Mouse (Mus musculus) hindbrain, embryonic 14.5 days (tissue): ENCODE measurements around the gene Gpr33. TPM values are rescaled to one million over a fixed set of nuclear protein-coding genes. Genes with fewer than 3 reads are reported as not detected.

Experiments used
- ATAC-seq: fragments of 200-750 bp; cut with Nextera tagmentation; 2 replicates; pipeline ENCODE4 v1.8.0; 2017; ENCODE audit warnings: moderate number of reproducible peaks, mild to moderate bottlenecking, moderate TSS enrichment, moderate library complexity; ENCODE audit not compliant: low FRiP score
- DNase-seq: peaks from one replicate; pipeline ENCODE4 v3.0.0-alpha.2; 2015; ENCODE audit warnings: low spot score
- H3K27ac ChIP-seq: fragments of 300-500 bp; sonication (generic); 2 replicates; pipeline ENCODE4 v1.5.1; 2014; ENCODE audit warnings: mild to moderate bottlenecking, moderate library complexity
- H3K27me3 ChIP-seq: fragments of 300-500 bp; sonication (generic); 2 replicates; pipeline ENCODE4 v1.6.1; 2014; ENCODE audit warnings: mild to moderate bottlenecking, low read length, mixed read lengths; ENCODE audit not compliant: control insufficient read depth, insufficient read depth
- H3K36me3 ChIP-seq: fragments of 300-500 bp; sonication (generic); replicated peaks from 2 replicates; pipeline ENCODE4 v1.6.1; 2014; ENCODE audit not compliant: control insufficient read depth, insufficient read depth
- H3K4me1 ChIP-seq: fragments of 300-500 bp; sonication (generic); replicated peaks from 2 replicates; pipeline ENCODE4 v1.6.1; 2014; ENCODE audit warnings: antibody characterized with exemption, low read length, mixed read lengths; ENCODE audit not compliant: control insufficient read depth, insufficient read depth
- H3K4me2 ChIP-seq: fragments of 300-500 bp; sonication (generic); replicated peaks from 2 replicates; pipeline ENCODE4 v1.6.1; 2014; ENCODE audit warnings: mild to moderate bottlenecking, moderate library complexity
- H3K4me3 ChIP-seq: fragments of 300-500 bp; sonication (generic); replicated peaks from 2 replicates; pipeline ENCODE4 v1.5.1; 2014; ENCODE audit warnings: mild to moderate bottlenecking, low read length
- H3K9ac ChIP-seq: fragments of 300-500 bp; sonication (generic); 2 replicates; pipeline ENCODE4 v1.6.1; 2014
- H3K9me3 ChIP-seq: fragments of 300-500 bp; sonication (generic); 2 replicates; pipeline ENCODE4 v1.6.1; 2016; ENCODE audit warnings: low read length; ENCODE audit not compliant: control insufficient read depth
- WGBS: fragments of 180-500 bp; shearing (Covaris S2); extraction: QIAGEN DNeasy Blood & Tissue Kit; methylation state at CpG from one replicate; pipeline ENCODE4 v1.1.7; 2014; 5-methylcytosine and 5-hydroxymethylcytosine counted together
- polyA plus RNA-seq: library from polyadenylated mRNA; unstranded; fragments of >200 nt; fragmentation: Nextera tagmentation; extraction: Ambion mirVana; gene quantifications from 2 replicates; pipeline ENCODE4 v1.2.1, GENCODE M21; 2014

The Gpr33 gene
- polyA plus RNA-seq, 1 experiment from 2014 or later: not detected

DNA sequence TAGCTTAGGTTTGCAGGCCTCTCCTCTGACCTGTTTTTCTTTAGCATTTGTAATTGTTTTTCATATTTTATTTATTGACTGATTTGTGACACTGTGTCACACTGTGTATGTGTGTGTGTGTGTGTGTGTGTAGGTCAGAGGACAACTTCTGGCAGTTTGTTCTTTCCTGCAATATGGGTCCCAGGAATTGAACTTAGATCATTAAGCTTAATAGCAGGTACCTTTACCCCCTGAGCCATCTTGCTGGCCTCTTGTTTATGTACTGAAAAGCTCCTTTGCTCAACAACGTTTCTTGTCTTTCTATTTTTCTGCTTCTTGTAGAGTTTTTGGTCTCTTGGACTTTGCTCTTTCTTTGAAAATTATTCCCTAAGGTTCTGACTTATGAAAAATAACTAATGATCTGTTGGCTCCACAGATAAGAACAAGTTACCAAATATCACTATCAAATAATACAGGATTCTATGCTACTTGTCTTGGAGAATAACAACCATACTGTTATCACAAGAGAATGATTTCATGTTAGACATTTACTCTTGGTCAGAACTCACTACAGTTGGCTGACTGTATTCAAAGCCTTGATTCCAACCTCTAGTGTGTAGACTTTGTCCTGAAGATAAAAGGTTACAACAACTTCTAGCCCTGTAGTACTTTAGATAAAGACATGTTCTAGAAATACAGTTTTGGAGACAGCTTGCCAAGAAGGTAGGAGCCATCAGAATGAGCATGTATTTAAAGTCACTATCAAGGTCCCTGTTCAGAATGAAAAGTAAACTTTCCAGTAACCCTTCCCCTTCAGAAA lies 31.9 kb downstream of the Gpr33 start:
- Histone ChIP-seq H3K27me3 (no peaks in the 10 kb centered on the region), H3K27ac (no peak overlapping the region), H3K4me1 (no peaks in the 10 kb centered on the region), H3K36me3 (peaks cover 23% of the 10 kb centered on the region), H3K4me2 (no peak overlapping the region), H3K4me3 (no peak overlapping the region), H3K9ac (no peak overlapping the region), H3K9me3 (no peaks in the 10 kb centered on the region)
- ATAC-seq: no peak
- WGBS: 93% methylated on average over 1 of the region's 1 CpGs
- DNase-seq: no peak

- H3K27ac ChIP-seq: no peak overlapping the region
- ATAC-seq (no peak), DNase-seq (no peak)
- 86% methylated on average over 2 of the region's 2 CpGs for WGBS
- no peaks in the 10 kb centered on the region for H3K4me1 ChIP-seq
- H3K9me3 ChIP-seq: no peaks in the 10 kb centered on the region
- H3K4me3 ChIP-seq: no peak overlapping the region
- no peak overlapping the region for H3K9ac ChIP-seq
- H3K27me3 ChIP-seq: no peaks in the 10 kb centered on the region
- H3K36me3 ChIP-seq: no peaks in the 10 kb centered on the region; the same call in 1 of the 2 replicates
- H3K4me2 ChIP-seq: no peak overlapping the region
Measured at GRCm38 (mm10) chr12:51990629-51991028, 37.2 kb downstream of the Gpr33 start.

DNA sequence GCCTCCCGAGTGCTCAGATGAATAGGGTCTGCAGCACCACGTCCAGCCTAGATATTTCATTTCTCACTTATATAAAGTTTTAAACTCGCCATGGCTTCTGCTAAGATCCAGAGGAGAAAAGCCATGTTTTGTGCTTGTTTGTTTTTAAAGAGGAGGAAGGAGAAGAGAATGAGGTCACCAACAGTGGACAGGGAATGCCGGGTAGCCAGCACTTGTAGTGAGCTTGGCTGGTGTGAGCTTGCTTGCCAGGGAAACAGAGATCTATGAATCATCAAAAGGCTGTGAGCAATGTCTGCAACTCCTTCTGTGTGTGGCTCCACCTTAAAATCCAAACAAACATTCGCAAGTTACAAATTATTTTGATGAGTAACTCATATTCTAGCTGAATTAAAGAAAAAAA lies 39.3 kb downstream of the Gpr33 start:
- DNase-seq (no peak), ATAC-seq (no peak)
- Histone ChIP-seq H3K36me3 (no peaks in the 10 kb centered on the region), H3K9ac (no peak overlapping the region), H3K4me3 (no peak overlapping the region), H3K4me1 (no peaks in the 10 kb centered on the region), H3K27ac (no peak overlapping the region), H3K4me2 (no peak overlapping the region), H3K27me3 (no peaks in the 10 kb centered on the region), H3K9me3 (no peaks in the 10 kb centered on the region)
- 87% methylated on average over 5 of the region's 5 CpGs for WGBS

GRCm38 (mm10) chr12:51985826-51986225 lies 42.0 kb downstream of the Gpr33 start:
- H3K4me1 ChIP-seq: no peaks in the 10 kb centered on the region
- no peak overlapping the region for H3K9ac ChIP-seq
- no peak overlapping the region for H3K4me3 ChIP-seq
- H3K27ac ChIP-seq: no peak overlapping the region
- no peaks in the 10 kb centered on the region for H3K9me3 ChIP-seq
- DNase-seq (no peak), ATAC-seq (no peak)
- H3K36me3 ChIP-seq: no peaks in the 10 kb centered on the region
- no peaks in the 10 kb centered on the region for H3K27me3 ChIP-seq
- WGBS: 81% methylated on average over 4 of the region's 4 CpGs
- no peak overlapping the region for H3K4me2 ChIP-seq

GRCm38 (mm10) chr12:51985163-51985748 lies 42.6 kb downstream of the Gpr33 start:
- Histone ChIP-seq H3K27me3 (no peaks in the 10 kb centered on the region), H3K36me3 (no peaks in the 10 kb centered on the region), H3K27ac (no peak overlapping the region), H3K9me3 (no peaks in the 10 kb centered on the region), H3K4me3 (no peak overlapping the region), H3K9ac (no peak overlapping the region), H3K4me1 (no peaks in the 10 kb centered on the region), H3K4me2 (no peak overlapping the region)
- no peak for DNase-seq
- no peak for ATAC-seq
- 92% methylated on average over 3 of the region's 3 CpGs for WGBS

DNA sequence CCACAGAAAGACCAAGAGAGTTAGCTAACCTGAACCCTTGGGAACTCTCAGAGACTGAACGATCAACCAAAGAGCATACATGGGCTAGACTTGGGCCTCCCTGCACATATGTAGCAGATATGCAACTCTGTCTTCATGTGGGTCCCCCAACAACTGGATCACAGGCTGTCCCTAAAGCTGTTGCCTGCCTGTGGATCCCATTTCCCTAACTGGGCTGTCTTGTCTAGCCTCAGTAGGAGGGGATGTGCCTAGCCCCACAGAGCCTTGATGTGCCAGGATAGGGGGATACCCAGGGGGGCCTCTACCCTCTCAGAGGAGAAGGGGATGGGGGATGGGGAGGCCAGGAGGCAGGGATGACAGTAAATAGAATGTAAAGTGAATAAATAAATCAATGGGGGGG lies 44.2 kb downstream of the Gpr33 start:
- Histone ChIP-seq H3K27me3 (no peaks in the 10 kb centered on the region), H3K4me1 (no peaks in the 10 kb centered on the region), H3K4me2 (no peak overlapping the region), H3K27ac (no peak overlapping the region), H3K9me3 (no peaks in the 10 kb centered on the region), H3K36me3 (no peaks in the 10 kb centered on the region), H3K9ac (no peak overlapping the region), H3K4me3 (no peak overlapping the region)
- DNase-seq (no peak), ATAC-seq (no peak)
- 89% methylated on average over 1 of the region's 1 CpGs for WGBS

DNA sequence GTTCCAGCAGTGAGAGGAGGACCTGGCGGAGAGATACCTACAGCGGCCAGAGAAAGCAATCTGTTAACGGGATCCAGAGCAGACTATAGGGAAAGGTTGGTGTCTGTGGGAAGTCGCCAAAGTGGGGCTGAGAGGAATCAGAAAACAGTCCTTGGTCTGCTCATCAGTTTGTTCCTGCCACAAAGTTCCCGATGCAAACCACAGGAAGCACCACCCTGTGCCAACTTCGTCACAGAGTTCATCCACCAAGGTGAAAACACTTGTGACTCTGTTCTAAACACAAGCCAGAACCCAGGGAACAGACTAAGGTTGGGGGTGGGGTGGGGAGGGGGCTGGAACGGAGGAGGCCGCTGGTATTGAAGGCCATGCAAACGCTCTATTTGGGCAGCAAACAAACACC lies 51.3 kb downstream of the Gpr33 start:
- WGBS: 78% methylated on average over 9 of the region's 9 CpGs
- ATAC-seq: no peak

DNA sequence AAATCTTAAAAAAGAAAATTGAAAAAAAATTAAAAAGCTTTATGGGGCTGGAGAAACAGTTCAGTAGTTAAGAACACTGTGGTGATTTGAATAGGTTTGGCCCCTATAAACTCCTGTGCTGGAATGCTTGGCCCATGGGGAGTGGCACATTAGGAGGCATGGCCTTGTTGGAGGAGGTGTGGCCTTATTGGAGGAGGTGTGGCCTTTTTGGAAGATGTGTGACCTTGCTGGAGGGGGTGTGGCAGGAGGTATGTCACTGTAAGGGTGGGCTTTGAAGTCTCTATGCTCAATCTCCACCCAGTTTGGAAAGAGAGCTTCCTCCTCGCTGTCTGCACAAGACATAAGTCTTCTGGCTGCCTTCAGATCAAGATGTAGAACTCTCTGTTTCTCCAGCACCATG lies 53.5 kb downstream of the Gpr33 start:
- Histone ChIP-seq H3K36me3 (no peaks in the 10 kb centered on the region), H3K4me2 (no peak overlapping the region)
- 88% methylated on average over 1 of the region's 1 CpGs for WGBS

More for the DNA sequence above, 51.3 kb downstream of the Gpr33 start:
- no peak overlapping the region for H3K4me2 ChIP-seq
- H3K4me1 ChIP-seq: no peaks in the 10 kb centered on the region
- no peaks in the 10 kb centered on the region for H3K36me3 ChIP-seq
- DNase-seq: no peak
- H3K4me3 ChIP-seq: no peak overlapping the region
- H3K9ac ChIP-seq: no peak overlapping the region
- H3K9me3 ChIP-seq: no peaks in the 10 kb centered on the region
- no peaks in the 10 kb centered on the region for H3K27me3 ChIP-seq
- H3K27ac ChIP-seq: no peak overlapping the region

More for the DNA sequence above, 53.5 kb downstream of the Gpr33 start:
- H3K4me1 ChIP-seq: no peaks in the 10 kb centered on the region
- H3K4me3 ChIP-seq: no peak overlapping the region
- no peak overlapping the region for H3K9ac ChIP-seq
- no peak for ATAC-seq
- no peaks in the 10 kb centered on the region for H3K9me3 ChIP-seq
- H3K27ac ChIP-seq: no peak overlapping the region
- DNase-seq: no peak
- no peaks in the 10 kb centered on the region for H3K27me3 ChIP-seq
